Mouse (Mus musculus) heart, postnatal 0 days (tissue): ENCODE measurements around the gene Pola2.

ENCODE experiments used
- CTCF ChIP-seq: IDR thresholded peaks from 2 replicates; pipeline ENCODE4 v1.5.1; 2016; ENCODE audit warnings: antibody characterized with exemption, control low read depth, low read depth
- EP300 ChIP-seq: IDR thresholded peaks from 2 replicates; pipeline ENCODE4 v1.6.1; 2016; ENCODE audit warnings: antibody characterized with exemption, low read depth

- no peak for TF ChIP-seq CTCF
- no peak for TF ChIP-seq EP300
These were observed 39.3 kb downstream of the Pola2 start, which contains the start of gene Cdc42ep2 for GRCm38 (mm10) chr19:5924713-5925093.
